Mouse (Mus musculus) ES-Bruce4 (cell line): ENCODE measurements around the gene Mob1a.
A peak's percentile ranks its signal among the peaks of the same experiment; 100 is the strongest.

Source experiments
- CTCF ChIP-seq: IDR thresholded peaks from one replicate; pipeline ENCODE4 v1.8.1; 2011; ENCODE audit warnings: low read depth, low read length
- EP300 ChIP-seq: IDR thresholded peaks from 2 replicates; pipeline ENCODE4 v1.6.1; 2011; ENCODE audit warnings: low read depth, low read length; ENCODE audit not compliant: insufficient read depth
- POLR2A ChIP-seq: IDR thresholded peaks from one replicate; pipeline ENCODE4 v1.8.1; 2011; ENCODE audit warnings: low read length; ENCODE audit not compliant: insufficient read depth

- peak; percentile 92 for TF ChIP-seq CTCF
- no peak for TF ChIP-seq POLR2A
- no peak for TF ChIP-seq EP300
These were observed 30.8 kb downstream of the Mob1a start for GRCm38 (mm10) chr6:83356569-83357138.
